Mouse (Mus musculus) lung, embryonic 14.5 days (tissue): ENCODE measurements around the gene Tcirg1. TPM values are rescaled to one million over a fixed set of nuclear protein-coding genes. Genes with fewer than 3 reads are reported as not detected.
A peak's percentile ranks its signal among the peaks of the same experiment; 100 is the strongest.

Experiments used
- ATAC-seq: fragments of 200-750 bp; cut with Nextera tagmentation; 2 replicates; pipeline ENCODE4 v1.8.0; 2017; ENCODE audit warnings: mild to moderate bottlenecking, moderate TSS enrichment, moderate library complexity; ENCODE audit not compliant: insufficient read depth
- DNase-seq: peaks from one replicate; pipeline ENCODE4 v3.0.0-alpha.2; 2015
- H3K27ac ChIP-seq: fragments of 300-500 bp; sonication (generic); 2 replicates; pipeline ENCODE4 v1.5.1; 2014; ENCODE audit warnings: low read depth, mild to moderate bottlenecking, moderate library complexity
- H3K27me3 ChIP-seq: fragments of 300-500 bp; sonication (generic); 2 replicates; pipeline ENCODE4 v1.6.1; 2014; ENCODE audit warnings: low read length, control low read depth; ENCODE audit not compliant: insufficient read depth
- H3K36me3 ChIP-seq: fragments of 300-500 bp; sonication (generic); 2 replicates; pipeline ENCODE4 v1.6.1; 2014; ENCODE audit warnings: control low read depth; ENCODE audit not compliant: insufficient read depth
- H3K4me1 ChIP-seq: fragments of 300-500 bp; sonication (generic); 2 replicates; pipeline ENCODE4 v1.6.1; 2014; ENCODE audit warnings: antibody characterized with exemption, control low read depth; ENCODE audit not compliant: insufficient read depth
- H3K4me2 ChIP-seq: fragments of 300-500 bp; sonication (generic); 2 replicates; pipeline ENCODE4 v1.6.1; 2014; ENCODE audit warnings: mild to moderate bottlenecking
- H3K4me3 ChIP-seq: fragments of 300-500 bp; sonication (generic); 2 replicates; pipeline ENCODE4 v1.5.1; 2014; ENCODE audit warnings: low read depth, low read length
- H3K9ac ChIP-seq: fragments of 300-500 bp; sonication (generic); 2 replicates; pipeline ENCODE4 v1.6.1; 2014
- H3K9me3 ChIP-seq: fragments of 300-500 bp; sonication (generic); 2 replicates; pipeline ENCODE4 v1.6.1; 2016; ENCODE audit warnings: low read depth, low read length, control low read depth
- CTCF ChIP-seq: IDR thresholded peaks from 2 replicates; pipeline ENCODE4 v1.5.1; 2016; ENCODE audit warnings: antibody characterized with exemption, low read depth
- WGBS: fragments of 180-500 bp; shearing (Covaris S2); extraction: QIAGEN DNeasy Blood & Tissue Kit; methylation state at CpG from one replicate; pipeline ENCODE4 v1.1.7; 2014; 5-methylcytosine and 5-hydroxymethylcytosine counted together
- polyA plus RNA-seq: library from polyadenylated mRNA; unstranded; fragments of >200 nt; fragmentation: Nextera tagmentation; extraction: Ambion mirVana; gene quantifications from 2 replicates; pipeline ENCODE4 v1.2.1, GENCODE M21; 2014

Gene Tcirg1
- polyA plus RNA-seq, 1 experiment from 2014 or later: 31.7 TPM

DNA sequence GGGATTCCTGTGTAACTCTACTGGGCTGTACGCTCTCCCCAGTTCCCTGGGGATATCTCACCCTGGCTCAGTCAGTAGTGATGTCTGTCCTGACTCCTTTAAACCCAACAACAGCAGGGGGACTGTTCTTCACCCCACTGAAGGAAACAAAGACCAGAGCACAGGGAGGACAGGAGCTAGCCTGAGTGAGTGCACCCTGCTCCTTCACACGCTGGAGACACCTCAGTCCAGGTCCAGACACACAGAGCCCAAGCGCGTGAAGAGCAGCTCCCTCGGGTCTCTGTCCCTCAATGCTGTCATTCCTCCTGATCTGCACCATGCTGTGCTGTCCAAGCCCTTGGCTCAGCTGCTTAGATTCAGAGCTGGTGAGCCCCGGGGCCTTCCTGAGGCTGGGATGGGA lies 19.8 kb upstream of the Tcirg1 start:
- Histone ChIP-seq H3K9ac (no peak overlapping the region), H3K27ac (no peak overlapping the region), H3K4me3 (no peak overlapping the region), H3K4me2 (no peak overlapping the region), H3K4me1 (peaks cover 16% of the 10 kb centered on the region), H3K9me3 (no peaks in the 10 kb centered on the region), H3K27me3 (no peaks in the 10 kb centered on the region), H3K36me3 (no peaks in the 10 kb centered on the region)
- DNase-seq (no peak), ATAC-seq (no peak)
- TF ChIP-seq CTCF: no peak
- 63% methylated on average over 6 of the region's 6 CpGs for WGBS

DNA sequence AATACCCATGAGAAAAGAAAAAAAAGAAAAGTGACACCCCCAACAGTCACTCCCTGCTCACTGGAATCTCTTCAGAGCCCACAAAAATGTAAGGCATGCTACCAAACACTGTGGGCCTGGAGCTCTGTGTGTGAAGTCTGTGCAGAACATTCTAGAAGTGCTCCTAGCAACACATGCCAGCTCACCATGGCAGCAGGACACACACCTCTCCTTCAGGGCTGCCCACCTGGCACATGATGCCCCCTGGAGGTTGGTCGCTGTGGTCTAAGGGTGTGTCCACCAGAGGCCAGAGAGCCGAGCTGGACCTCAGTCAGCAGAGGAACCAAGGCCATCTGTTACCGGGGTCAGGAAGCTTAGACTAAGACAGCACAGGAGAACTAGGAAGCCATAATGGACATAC lies 19.3 kb upstream of the Tcirg1 start:
- peak; percentile 49 for TF ChIP-seq CTCF
- 45% methylated on average over 3 of the region's 3 CpGs for WGBS
- Histone ChIP-seq H3K4me1 (peaks cover 16% of the 10 kb centered on the region), H3K4me3 (no peak overlapping the region), H3K27ac (no peak overlapping the region), H3K9me3 (no peaks in the 10 kb centered on the region), H3K9ac (no peak overlapping the region), H3K36me3 (no peaks in the 10 kb centered on the region), H3K4me2 (no peak overlapping the region), H3K27me3 (no peaks in the 10 kb centered on the region)
- no peak for ATAC-seq
- DNase-seq: peak; percentile 25

DNA sequence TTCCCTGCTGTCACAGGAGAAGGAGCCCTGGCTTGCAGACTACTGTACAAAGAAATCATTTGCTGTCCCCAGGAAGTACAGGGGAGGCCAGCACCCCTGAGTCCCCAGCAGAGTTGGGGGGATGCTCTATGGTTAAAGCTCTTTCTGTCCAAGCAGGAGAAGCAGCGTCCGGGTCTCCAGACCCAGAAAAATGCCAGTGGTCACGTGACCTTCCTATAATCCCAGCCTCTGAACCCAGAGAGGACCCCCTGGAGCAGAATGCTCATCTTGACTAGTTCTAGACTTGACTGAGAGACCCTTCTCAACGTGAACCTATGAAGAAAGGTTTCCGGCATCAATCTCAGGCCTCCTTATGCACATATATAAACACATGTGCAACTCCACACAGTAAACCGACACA lies 18.9 kb upstream of the Tcirg1 start:
- Histone ChIP-seq H3K4me3 (no peak overlapping the region), H3K9me3 (no peaks in the 10 kb centered on the region), H3K27ac (no peak overlapping the region), H3K9ac (no peak overlapping the region), H3K4me1 (peaks cover 16% of the 10 kb centered on the region), H3K27me3 (no peaks in the 10 kb centered on the region), H3K36me3 (no peaks in the 10 kb centered on the region), H3K4me2 (no peak overlapping the region)
- TF ChIP-seq CTCF: no peak
- ATAC-seq (no peak), DNase-seq (no peak)
- 76% methylated on average over 6 of the region's 6 CpGs for WGBS

DNA sequence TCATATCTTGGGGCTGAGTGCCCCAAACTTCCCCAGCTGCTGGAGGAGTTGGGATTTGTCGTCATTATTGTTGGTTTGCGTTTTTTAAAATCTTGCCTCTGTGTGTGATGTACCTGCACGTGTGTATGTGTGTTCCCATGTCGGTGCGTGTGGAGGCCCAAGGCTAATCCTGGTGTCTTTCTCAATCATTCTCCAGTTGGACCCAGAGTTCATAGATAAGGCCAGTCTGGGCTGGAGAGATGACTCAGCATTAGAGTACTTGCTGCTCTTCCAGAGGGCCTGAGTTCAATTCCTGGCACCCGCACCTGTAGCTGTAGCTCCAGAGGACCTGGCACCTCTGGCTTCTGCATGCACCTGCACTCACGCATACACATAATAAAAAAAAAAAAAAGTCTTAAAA lies 17.9 kb upstream of the Tcirg1 start:
- no peak overlapping the region for H3K27ac ChIP-seq
- H3K4me2 ChIP-seq: no peak overlapping the region
- no peaks in the 10 kb centered on the region for H3K9me3 ChIP-seq
- no peaks in the 10 kb centered on the region for H3K27me3 ChIP-seq
- DNase-seq (no peak), ATAC-seq (no peak)
- 87% methylated on average over 7 of the region's 7 CpGs for WGBS
- no peaks in the 10 kb centered on the region for H3K36me3 ChIP-seq
- H3K9ac ChIP-seq: no peak overlapping the region
- H3K4me1 ChIP-seq: peaks cover 11% of the 10 kb centered on the region; the same call in 1 of the 2 replicates
- no peak overlapping the region for H3K4me3 ChIP-seq
- TF ChIP-seq CTCF: no peak

DNA sequence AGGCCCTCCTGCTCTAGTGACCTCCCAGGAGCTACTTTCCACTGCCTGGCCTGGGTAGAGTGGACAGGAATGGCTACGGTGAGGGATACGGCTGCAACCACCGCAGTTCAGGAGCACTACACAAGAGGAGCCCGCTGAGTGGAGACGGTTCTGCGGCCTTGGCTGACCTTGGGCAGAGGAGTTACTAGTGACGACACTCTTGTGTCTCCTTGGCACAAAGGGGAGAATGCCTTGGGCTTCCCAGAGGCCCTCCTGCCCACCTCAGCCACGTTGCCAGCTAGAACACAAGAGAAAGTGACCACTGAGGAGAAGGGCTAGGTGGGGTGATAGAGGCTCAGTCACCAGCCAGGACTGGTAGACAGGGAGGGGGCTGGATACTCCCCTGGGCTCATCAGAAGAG lies 17.3 kb upstream of the Tcirg1 start:
- TF ChIP-seq CTCF: no peak
- H3K27ac ChIP-seq: no peak overlapping the region
- 0 out of 2 replicates have a peak, but pooled peaks cover 4% of the 10 kb centered on the region for H3K4me1 ChIP-seq
- H3K9me3 ChIP-seq: no peaks in the 10 kb centered on the region
- no peak overlapping the region for H3K4me2 ChIP-seq
- ATAC-seq: no peak
- DNase-seq: no peak
- no peak overlapping the region for H3K9ac ChIP-seq
- H3K27me3 ChIP-seq: no peaks in the 10 kb centered on the region
- no peaks in the 10 kb centered on the region for H3K36me3 ChIP-seq
- no peak overlapping the region for H3K4me3 ChIP-seq
- 75% methylated on average over 8 of the region's 8 CpGs for WGBS

DNA sequence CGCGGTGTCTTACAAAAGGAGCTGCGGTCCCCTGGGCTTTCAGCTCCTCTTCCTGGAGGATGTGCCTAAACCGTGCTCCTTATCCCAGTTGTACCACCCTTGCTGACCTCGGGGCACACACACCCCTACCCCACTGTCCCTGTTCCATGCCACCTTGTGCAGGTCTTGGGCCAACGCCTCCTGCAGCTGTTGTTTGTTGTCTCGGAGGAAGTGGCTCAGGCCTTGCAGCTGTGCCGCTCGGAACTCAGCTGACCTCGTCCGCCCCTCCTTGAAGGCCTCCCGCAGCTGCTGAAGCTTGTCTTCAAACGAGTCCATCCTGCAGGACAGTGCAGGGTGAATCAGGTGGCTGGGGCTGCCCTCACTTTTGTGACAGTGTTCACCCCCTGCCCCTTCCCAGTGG lies 16.7 kb upstream of the Tcirg1 start:
- H3K9ac ChIP-seq: no peak overlapping the region
- no peaks in the 10 kb centered on the region for H3K36me3 ChIP-seq
- H3K27ac ChIP-seq: peak overlapping the region; percentile 24; the same call in 1 of the 2 replicates
- no peaks in the 10 kb centered on the region for H3K4me1 ChIP-seq
- ATAC-seq (0 out of 2 replicates have a peak, but pooled peaks have one; percentile 23), DNase-seq (peak; percentile 54)
- no peaks in the 10 kb centered on the region for H3K9me3 ChIP-seq
- no peak overlapping the region for H3K4me3 ChIP-seq
- TF ChIP-seq CTCF: no peak
- H3K4me2 ChIP-seq: no peak overlapping the region
- no peaks in the 10 kb centered on the region for H3K27me3 ChIP-seq
- WGBS: 33% methylated on average over 13 of the region's 13 CpGs

DNA sequence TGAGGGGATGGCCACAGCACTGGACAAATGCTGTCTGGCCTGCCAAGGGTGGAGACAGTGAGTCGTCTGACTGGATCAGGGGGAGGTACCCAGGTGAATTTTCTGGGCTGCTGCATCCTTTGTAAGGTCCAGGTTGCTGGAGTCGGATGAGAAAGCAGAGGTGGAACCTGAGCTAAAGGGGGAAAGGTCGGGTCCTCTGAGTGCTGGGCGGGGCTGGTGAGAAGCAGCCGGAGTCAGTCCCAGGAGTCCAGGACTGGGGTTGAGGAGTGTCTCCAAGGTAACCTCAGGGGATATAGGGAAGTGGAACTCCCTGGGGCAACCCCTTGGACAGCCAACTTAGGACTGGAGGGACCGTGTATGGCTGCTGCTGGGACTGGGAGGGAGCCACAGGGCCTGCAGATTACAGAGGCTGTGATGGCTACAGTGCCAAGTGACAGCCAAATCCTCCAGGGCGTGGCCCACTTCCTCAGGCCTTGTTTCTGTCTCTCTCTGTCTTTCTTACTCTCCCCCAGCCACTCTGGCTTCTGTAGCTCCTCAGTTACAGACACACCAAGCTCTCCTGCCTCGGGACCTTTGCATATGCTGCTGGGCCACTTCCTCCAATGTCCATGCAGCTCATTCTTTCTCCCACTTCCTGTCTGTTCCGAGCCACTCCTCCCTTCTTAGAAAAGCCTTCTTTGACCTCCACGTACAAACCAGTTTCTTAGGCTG lies 15.9 kb upstream of the Tcirg1 start:
- Histone ChIP-seq H3K4me1 (no peaks in the 10 kb centered on the region), H3K36me3 (no peaks in the 10 kb centered on the region), H3K4me3 (no peak overlapping the region), H3K27me3 (no peaks in the 10 kb centered on the region), H3K4me2 (no peak overlapping the region), H3K27ac (peak overlapping the region; percentile 24; the same call in 1 of the 2 replicates), H3K9me3 (no peaks in the 10 kb centered on the region), H3K9ac (no peak overlapping the region)
- TF ChIP-seq CTCF: no peak
- no peak for ATAC-seq
- DNase-seq: no peak
- WGBS: 44% methylated on average over 10 of the region's 10 CpGs
